Mouse (Mus musculus) kidney, adult 11 months (tissue): ENCODE results near the gene Spesp1.

Source experiments
- DNase-seq: peaks from one replicate; pipeline ENCODE4 v3.0.0; 2022

The Spesp1 gene

GRCm38 (mm10) chr9:62245612-62246379, 36.2 kb downstream of the Spesp1 start:
- no peak for DNase-seq

GRCm38 (mm10) chr9:62244612-62245010, 37.4 kb downstream of the Spesp1 start:
- DNase-seq, result no peak

DNA sequence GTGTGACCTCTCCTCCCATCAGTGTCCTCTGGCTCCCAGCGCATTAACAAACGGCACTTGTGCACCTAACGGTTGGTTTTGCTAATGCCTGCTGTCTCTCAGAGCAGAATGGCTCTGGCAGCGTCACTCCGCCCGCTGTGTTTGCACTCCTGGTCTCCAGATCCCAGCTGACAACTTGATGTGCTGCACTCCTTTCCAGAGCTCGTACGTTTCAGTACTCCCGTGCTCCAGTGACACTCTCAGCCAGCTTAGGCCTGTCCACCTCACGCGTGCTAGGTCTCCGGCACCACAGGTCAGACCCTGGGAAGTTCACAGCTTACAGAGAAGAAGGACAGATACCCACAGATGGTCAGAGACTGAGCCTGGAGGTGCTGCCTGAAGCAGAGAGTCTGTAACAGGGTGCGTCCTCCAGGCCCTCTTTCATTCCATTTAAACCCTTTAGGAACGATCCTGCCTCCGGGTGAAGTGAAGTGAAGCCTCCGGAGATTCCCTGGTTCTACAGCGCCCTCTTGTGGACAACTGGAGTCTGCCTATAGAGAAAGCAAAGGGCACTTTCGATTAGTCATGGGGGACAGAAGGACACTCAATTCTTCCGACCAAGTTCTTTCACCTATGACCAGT, 37.9 kb downstream of the Spesp1 start:
- peak; percentile 35 for DNase-seq

DNA sequence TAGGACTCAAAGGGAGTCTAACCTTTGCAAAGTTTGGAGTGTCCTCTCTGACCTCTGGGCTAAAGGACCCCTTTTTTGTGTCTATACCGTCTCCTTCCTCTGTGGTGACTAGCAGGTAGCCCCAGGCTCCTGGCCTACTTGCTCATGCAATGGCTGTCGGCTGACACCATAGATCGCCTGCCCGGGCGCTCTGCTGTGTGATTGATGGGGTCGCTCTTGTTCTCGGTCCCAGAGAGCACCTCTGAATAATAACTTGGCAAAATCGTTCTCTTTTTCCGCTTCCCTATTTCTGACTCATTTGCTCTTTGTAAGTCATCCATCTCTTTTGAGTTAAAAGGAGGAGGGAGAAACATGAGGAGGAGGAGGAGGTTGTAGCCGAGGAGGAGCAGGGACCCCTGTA, 42.0 kb downstream of the Spesp1 start:
- DNase-seq, result no peak

DNA sequence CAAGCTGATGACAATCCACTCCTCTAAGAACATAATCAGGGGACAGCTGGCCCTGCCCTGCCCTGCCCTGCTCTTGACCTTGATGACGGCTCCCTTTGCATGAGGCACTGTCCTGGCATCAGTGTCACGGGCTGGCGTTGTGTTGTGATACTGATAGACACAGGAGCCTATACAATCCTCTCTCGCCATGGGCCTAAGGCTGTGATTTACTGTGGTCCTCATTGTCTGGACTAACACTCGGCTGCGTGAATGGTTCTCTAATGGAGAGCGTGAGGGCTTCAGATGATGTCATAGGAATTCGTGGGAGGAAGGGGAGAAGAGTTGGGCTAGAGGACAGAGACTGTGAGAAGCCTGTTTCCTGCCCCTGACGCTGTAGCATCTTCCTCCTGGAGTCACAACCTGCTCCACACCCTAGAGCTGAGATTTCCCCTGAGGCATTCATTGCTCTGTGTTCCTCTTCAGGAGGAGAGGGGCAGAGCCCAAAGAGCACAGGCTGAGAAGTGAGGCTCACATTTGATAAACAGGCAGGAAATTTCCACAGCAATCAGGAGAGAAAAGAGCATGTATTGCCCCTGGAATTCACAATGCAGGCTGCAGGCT, 44.5 kb downstream of the Spesp1 start:
- no peak for DNase-seq

DNA sequence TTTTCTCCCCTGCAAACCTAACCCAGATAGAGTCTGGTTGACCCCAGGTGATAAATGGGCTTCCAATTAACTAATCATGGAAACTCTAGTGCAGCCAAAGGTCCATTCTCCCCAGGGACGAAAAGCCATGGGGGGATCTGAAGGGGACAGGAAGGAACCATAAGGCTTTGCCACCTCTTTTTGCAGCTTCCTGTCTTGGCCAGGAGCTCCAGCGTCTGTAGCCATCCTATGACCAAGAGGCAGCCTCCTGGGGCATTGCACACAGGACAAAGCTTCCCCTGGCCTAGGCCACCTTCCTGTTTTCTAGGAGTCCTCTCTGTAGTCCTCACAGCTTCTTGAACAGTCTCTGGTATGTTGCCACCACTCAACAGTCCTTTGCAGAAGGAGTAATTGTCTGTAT, 46.5 kb downstream of the Spesp1 start:
- DNase-seq, result no peak

DNA sequence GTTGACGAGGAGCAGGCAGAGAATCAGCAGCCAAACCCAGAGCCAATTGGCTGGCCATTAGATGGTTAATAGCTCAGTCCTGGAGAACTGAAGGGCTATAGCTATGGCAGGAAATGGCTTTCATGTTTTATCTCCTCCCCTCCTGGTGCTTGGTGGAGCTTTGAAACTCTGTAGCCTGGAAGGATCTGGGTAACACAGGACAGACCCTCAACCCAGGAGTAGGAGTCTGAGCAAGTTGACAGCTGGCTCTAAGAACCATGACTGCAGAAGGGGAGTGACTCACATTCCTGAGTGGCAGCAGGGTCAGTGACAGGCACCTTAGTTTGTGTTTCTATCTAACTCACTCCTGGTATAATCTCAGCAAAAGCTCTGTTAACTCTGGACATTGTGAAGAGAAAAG, 49.4 kb downstream of the Spesp1 start:
- DNase-seq, result no peak

GRCm38 (mm10) chr9:62231046-62231445, 51.0 kb downstream of the Spesp1 start:
- no peak for DNase-seq

DNA sequence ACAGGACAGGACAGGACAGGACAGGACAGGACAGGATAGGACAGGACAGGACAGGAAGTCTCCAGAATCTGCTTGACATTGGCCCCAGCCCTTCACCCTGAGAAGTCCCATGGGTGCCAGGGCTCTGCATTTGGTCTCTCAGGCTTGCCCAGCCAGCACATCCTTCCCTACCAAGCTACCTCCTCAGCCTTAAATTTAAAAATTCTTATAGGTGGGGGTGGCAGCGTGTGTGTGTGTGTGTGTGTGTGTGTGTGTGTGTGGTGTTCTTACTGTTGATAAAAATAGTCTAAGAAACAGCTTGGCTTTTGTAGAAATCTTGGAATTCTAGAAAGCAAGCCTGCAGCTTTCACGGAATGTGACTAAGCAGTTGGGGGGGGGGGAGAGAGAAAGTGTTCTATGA, 52.0 kb downstream of the Spesp1 start:
- DNase-seq, result no peak

- DNase-seq, result no peak
These were observed 59.5 kb downstream of the Spesp1 start for GRCm38 (mm10) chr9:62222481-62222880.

DNA sequence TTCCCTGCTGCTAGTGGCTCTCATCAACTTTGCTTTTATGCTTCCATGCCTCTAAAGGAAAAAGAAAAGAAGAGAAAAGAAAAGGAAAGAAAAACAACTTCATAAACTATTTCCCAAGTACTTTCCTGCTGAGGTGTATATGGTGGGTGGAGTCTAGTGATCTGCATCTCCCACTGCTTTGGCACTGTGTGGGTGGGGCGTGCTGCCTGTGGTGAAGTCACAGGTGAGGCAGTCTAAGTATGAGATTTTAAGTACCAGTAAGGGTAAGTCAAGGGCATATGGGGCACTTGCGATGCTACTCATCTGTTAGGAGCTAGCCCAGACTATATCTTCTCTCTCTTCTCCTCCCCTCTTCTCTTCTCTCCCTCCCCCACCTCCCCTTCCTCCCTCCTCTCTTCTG, 60.0 kb downstream of the Spesp1 start:
- no peak for DNase-seq
